19 mouse cellular contexts compared by ENCODE assay signal in genomic region chr4:102804611-102805010, GRCm38 (mm10).
DNase-seq lines count a peak whose midpoint lies in the region; ATAC-seq and TF ChIP-seq lines count a peak whose summit lies in the region.
"Had no signal": no experiment of that assay in that cellular context is flagged by ENCODE, and none has a peak within 500 bp of the region (broad histone marks: within the 10 kb centered on the region; RNA-seq: fewer than 3 reads in every experiment).

No protein-coding gene starts in this region.

- peak; percentile 43 for DNase-seq in intestine, embryonic 14.5 days (ENCODE audit: low spot score)
- no peak for DNase-seq in neural tube, embryonic 10.5 days (ENCODE audit: extremely low spot score, low spot score)
- peak; percentile 78 for DNase-seq in brain, embryonic 14.5 days (ENCODE audit: low read depth)
- DNase-seq in liver: no peak
- DNase-seq: adrenal gland, postnatal 10 days; cerebellum, postnatal 10 days; heart, adult 18-20 months; lung, adult 18-20 months; thymus, adult 2 months had no signal

- no peak overlapping the region for H3K4me2 ChIP-seq in intestine, embryonic 14.5 days (ENCODE audit: low read length)
- H3K4me2 ChIP-seq in intestine, postnatal 0 days (replicated peaks; ENCODE audit: low read depth): no peak overlapping the region
- no peak overlapping the region for H3K4me2 ChIP-seq in neural tube, embryonic 14.5 days (ENCODE audit: low read depth, low read length)
- H3K4me2 ChIP-seq in forebrain, embryonic 16.5 days (ENCODE audit: low read length): no peak overlapping the region
- H3K4me2 ChIP-seq: heart, embryonic 15.5 days; hindbrain, embryonic 14.5 days; limb, embryonic 15.5 days had no signal

- no peak for TF ChIP-seq CTCF in intestine, postnatal 0 days (IDR thresholded peaks at IDR 0.05; ENCODE audit: low read depth)
- TF ChIP-seq CTCF in brain, embryonic 14.5 days (IDR thresholded peaks at IDR 0.05; ENCODE audit: borderline replicate concordance, extremely low read depth, insufficient read depth, insufficient read length): no peak

- no peaks in the 10 kb centered on the region for H3K27me3 ChIP-seq in intestine, embryonic 14.5 days (replicated peaks; ENCODE audit: control insufficient read depth, insufficient read depth, low read length)
- H3K27me3 ChIP-seq in intestine, postnatal 0 days (replicated peaks; ENCODE audit: control insufficient read depth, insufficient read depth, low read length): no peaks in the 10 kb centered on the region
- H3K27me3 ChIP-seq in neural tube, embryonic 14.5 days (ENCODE audit: control insufficient read depth, insufficient read depth, low read length): no peaks in the 10 kb centered on the region
- no peaks in the 10 kb centered on the region for H3K27me3 ChIP-seq in forebrain, embryonic 16.5 days (replicated peaks; ENCODE audit: control insufficient read depth, insufficient read depth, low read length)
- H3K27me3 ChIP-seq: heart, embryonic 15.5 days; limb, embryonic 15.5 days had no signal

- no peaks in the 10 kb centered on the region for H3K9me3 ChIP-seq in intestine, embryonic 14.5 days (ENCODE audit: control insufficient read depth, low read length)
- no peaks in the 10 kb centered on the region for H3K9me3 ChIP-seq in intestine, postnatal 0 days (ENCODE audit: control insufficient read depth)
- no peaks in the 10 kb centered on the region for H3K9me3 ChIP-seq in neural tube, embryonic 14.5 days (ENCODE audit: control insufficient read depth, low read length)
- no peaks in the 10 kb centered on the region for H3K9me3 ChIP-seq in forebrain, embryonic 16.5 days (ENCODE audit: control insufficient read depth, low read length)
- H3K9me3 ChIP-seq: heart, embryonic 15.5 days; limb, embryonic 15.5 days had no signal

- H3K27ac ChIP-seq in intestine, embryonic 14.5 days (ENCODE audit: low read depth): no peak overlapping the region
- H3K27ac ChIP-seq in intestine, postnatal 0 days (ENCODE audit: low read depth, low read length): no peak overlapping the region
- H3K27ac ChIP-seq in neural tube, embryonic 14.5 days (ENCODE audit: low read depth, low read length): no peak overlapping the region
- H3K27ac ChIP-seq in forebrain, embryonic 16.5 days (ENCODE audit: low read length): no peak overlapping the region
- H3K27ac ChIP-seq: heart, embryonic 15.5 days; hindbrain, embryonic 14.5 days; left cerebral cortex, adult 2 months; limb, embryonic 15.5 days; macrophage had no signal

- H3K9ac ChIP-seq in intestine, embryonic 14.5 days (ENCODE audit: low read length): no peak overlapping the region
- no peak overlapping the region for H3K9ac ChIP-seq in intestine, postnatal 0 days (ENCODE audit: low read depth, low read length)
- no peak overlapping the region for H3K9ac ChIP-seq in neural tube, embryonic 14.5 days (replicated peaks; ENCODE audit: low read depth, low read length)
- no peak overlapping the region for H3K9ac ChIP-seq in forebrain, embryonic 16.5 days (replicated peaks; ENCODE audit: low read depth, low read length)
- H3K9ac ChIP-seq: heart, embryonic 15.5 days; hindbrain, embryonic 14.5 days; limb, embryonic 15.5 days had no signal

- H3K36me3 ChIP-seq in intestine, embryonic 14.5 days (ENCODE audit: control insufficient read depth, insufficient read depth, low read length): no peaks in the 10 kb centered on the region
- H3K36me3 ChIP-seq in intestine, postnatal 0 days (ENCODE audit: control insufficient read depth, insufficient read depth): no peaks in the 10 kb centered on the region
- no peaks in the 10 kb centered on the region for H3K36me3 ChIP-seq in neural tube, embryonic 14.5 days (ENCODE audit: control insufficient read depth, insufficient read depth, low read length)
- no peaks in the 10 kb centered on the region for H3K36me3 ChIP-seq in forebrain, embryonic 16.5 days (ENCODE audit: control insufficient read depth, insufficient read depth)
- H3K36me3 ChIP-seq: heart, embryonic 15.5 days; limb, embryonic 15.5 days had no signal

- no peak overlapping the region for H3K4me3 ChIP-seq in intestine, embryonic 14.5 days (ENCODE audit: low read depth, low read length)
- H3K4me3 ChIP-seq in intestine, postnatal 0 days (ENCODE audit: low read depth, low read length): no peak overlapping the region
- H3K4me3 ChIP-seq in neural tube, embryonic 14.5 days (ENCODE audit: low read depth, low read length): no peak overlapping the region
- H3K4me3 ChIP-seq in forebrain, embryonic 16.5 days (replicated peaks; ENCODE audit: low read length): no peak overlapping the region
- H3K4me3 ChIP-seq: erythroblast, embryonic 14.5 days; heart, embryonic 15.5 days; left cerebral cortex, adult 2 months; limb, embryonic 15.5 days had no signal

- ATAC-seq in intestine, embryonic 14.5 days (replicated peaks; ENCODE audit: low FRiP score, low TSS enrichment, low read depth): no peak
- no peak for ATAC-seq in intestine, postnatal 0 days
- peak; percentile 58; the same call in 1 of the 2 replicates for ATAC-seq in neural tube, embryonic 14.5 days (ENCODE audit: low read depth)
- ATAC-seq in forebrain, embryonic 16.5 days: peak; percentile 90
- ATAC-seq: CD4-positive, CD25-positive, alpha-beta regulatory T cell, adult 4 months had no signal

- WGBS in intestine, embryonic 14.5 days: 64% methylated on average over 5 of the region's 5 CpGs
- WGBS in intestine, postnatal 0 days: 57% methylated on average over 5 of the region's 5 CpGs
- WGBS in neural tube, embryonic 14.5 days: 44% methylated on average over 5 of the region's 5 CpGs
- WGBS in forebrain, embryonic 16.5 days: 46% methylated on average over 5 of the region's 5 CpGs

- TF ChIP-seq POLR2A in brain, embryonic 14.5 days (IDR thresholded peaks at IDR 0.05; ENCODE audit: borderline replicate concordance, extremely low read depth, insufficient read depth, insufficient read length, poor library complexity, severe bottlenecking): no peak

- no peaks in the 10 kb centered on the region for H3K4me1 ChIP-seq in intestine, embryonic 14.5 days (replicated peaks; ENCODE audit: control insufficient read depth, insufficient read depth, low read length)
- H3K4me1 ChIP-seq in intestine, postnatal 0 days (replicated peaks; ENCODE audit: control insufficient read depth, insufficient read depth, low read length): no peaks in the 10 kb centered on the region
- no peaks in the 10 kb centered on the region for H3K4me1 ChIP-seq in neural tube, embryonic 14.5 days (ENCODE audit: control insufficient read depth, insufficient read depth, low read length)
- H3K4me1 ChIP-seq in forebrain, embryonic 16.5 days (replicated peaks; ENCODE audit: control insufficient read depth, insufficient read depth, low read length): no peaks in the 10 kb centered on the region
- H3K4me1 ChIP-seq: heart, embryonic 15.5 days; limb, embryonic 15.5 days had no signal

Comparison
In these comparisons a context has a peak if more than half of its experiments do, and no peak if none do; other contexts are left out.
1. ATAC-seq: peak in neural tube, embryonic 14.5 days (single experiment) and forebrain, embryonic 16.5 days (single experiment); none in intestine, embryonic 14.5 days (single experiment) and intestine, postnatal 0 days (single experiment).
2. DNase-seq: peak in intestine, embryonic 14.5 days (single experiment) and brain, embryonic 14.5 days (single experiment); none in neural tube, embryonic 10.5 days (single experiment) and liver (single experiment).